Mouse (Mus musculus) left cerebral cortex, postnatal 10 days (tissue): Measurements from ENCODE around the gene Tacr1. TPM values are rescaled to one million over a fixed set of nuclear protein-coding genes. Genes with fewer than 3 reads are reported as not detected.
"Not testable (repeated sequence)": the region's sequence is repeated elsewhere in the genome, so short reads cannot be mapped to it uniquely, and the experiment has no call there.

Experiments
- DNase-seq, 2 experiments: peaks; one replicate each; pipeline ENCODE4 v3.0.0; 2021 to 2022; ENCODE audit warnings: low spot score in 2 of 2, mixed read lengths in 1 of 2; ENCODE audit errors: extremely low spot score in 1 of 2
- intact Hi-C: fragments of 180-260 bp; cut with DNase I; formaldehyde crosslinking; loops from one replicate; pipeline ENCODE4 v1.15.1; 2025
- total RNA-seq, 2 experiments: library from RNA; stranded (reverse); gene quantifications; 2 replicates each; pipeline ENCODE4 v1.2.3; 2021

Tacr1 gene
- 1 to 10 TPM; 3.6 to 4.7 TPM for total RNA-seq

DNA sequence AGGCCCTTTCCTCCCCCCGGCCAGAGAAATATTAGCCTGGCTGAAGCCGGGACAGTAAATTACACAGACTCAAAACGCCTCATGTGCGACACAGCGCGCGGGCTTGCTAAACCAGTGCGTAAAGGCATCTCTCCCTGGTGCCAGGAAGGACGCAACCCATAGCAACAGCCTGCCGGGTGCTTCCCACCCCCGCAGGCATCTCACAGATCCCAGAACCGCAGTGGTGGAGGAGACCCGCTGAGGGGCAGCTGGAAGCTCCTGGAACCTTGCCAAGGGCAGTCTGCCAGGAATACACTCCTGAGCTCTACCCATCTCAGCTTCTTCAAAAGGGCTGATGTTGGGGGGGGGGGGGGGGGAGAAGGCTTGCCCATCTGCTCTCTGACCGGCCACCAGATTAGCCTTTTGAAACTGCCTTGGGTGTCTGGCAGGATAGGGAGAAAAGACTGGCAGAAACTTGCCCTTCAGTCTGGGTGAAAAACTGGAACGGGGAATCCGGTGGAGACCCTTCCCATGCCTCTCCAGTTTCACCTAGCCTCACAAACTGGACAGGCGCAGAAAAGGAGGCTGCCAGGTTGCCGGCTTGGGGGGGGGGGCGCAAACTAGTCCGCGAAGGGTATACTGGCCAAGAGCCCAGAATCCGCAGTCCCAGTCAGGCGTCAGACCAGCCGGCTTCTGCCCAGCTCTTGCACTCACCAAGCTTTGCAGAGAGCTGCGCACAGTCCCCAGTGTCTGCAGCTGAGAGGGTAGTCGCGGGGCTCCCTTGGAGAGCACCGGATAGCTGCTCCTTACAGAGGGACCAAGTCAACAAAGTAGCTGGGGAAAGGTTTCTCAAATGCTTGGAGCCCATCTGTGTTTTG lies at the start of gene Tacr1:
Tacr1 (plus strand) TSS at position 740 of the 857 bp plus-strand sequence.
- DNase-seq = peak; percentile 69 to 87
- intact Hi-C loops = no loop called here

DNA sequence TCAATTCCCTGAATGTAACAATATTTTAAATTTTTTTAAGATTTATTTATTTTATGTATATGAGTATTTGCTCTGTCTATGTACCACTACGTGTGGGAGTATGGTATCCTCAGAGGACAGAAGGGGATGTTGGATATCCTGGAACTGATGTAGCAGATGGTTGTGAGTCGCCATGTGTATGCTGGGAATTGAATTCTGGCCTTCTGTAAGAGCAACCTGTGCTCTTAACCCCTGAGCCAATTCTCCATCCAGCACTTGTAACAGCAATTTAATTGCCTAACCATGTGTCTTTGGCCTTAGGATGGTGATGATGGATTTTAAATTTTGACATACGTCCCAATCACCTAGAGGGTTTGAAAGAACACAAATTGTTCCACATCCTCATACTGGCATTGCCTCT lies 26.0 kb upstream of the Tacr1 start:
- no peak for DNase-seq
- intact Hi-C loops = no loop called here

DNA sequence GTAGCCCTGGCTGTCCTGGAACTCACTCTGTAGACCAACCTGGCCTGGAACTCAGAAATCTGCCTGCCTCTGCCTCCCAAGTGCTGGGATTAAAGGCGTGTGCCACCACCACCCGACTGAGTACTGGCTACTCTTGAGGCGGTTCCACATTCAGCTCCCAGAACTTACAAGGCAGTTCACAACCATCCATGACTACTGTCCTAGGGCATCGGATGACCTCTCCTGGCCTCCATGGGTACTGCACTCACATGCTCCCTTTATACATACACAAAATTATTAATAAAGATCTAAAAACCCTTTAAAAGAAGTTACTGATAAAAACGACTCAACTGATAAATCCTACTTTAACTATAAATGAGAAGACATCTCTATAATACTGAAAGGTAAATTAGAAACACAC lies 18.6 kb upstream of the Tacr1 start:
- intact Hi-C loops = no loop called here
- no peak for DNase-seq

DNA sequence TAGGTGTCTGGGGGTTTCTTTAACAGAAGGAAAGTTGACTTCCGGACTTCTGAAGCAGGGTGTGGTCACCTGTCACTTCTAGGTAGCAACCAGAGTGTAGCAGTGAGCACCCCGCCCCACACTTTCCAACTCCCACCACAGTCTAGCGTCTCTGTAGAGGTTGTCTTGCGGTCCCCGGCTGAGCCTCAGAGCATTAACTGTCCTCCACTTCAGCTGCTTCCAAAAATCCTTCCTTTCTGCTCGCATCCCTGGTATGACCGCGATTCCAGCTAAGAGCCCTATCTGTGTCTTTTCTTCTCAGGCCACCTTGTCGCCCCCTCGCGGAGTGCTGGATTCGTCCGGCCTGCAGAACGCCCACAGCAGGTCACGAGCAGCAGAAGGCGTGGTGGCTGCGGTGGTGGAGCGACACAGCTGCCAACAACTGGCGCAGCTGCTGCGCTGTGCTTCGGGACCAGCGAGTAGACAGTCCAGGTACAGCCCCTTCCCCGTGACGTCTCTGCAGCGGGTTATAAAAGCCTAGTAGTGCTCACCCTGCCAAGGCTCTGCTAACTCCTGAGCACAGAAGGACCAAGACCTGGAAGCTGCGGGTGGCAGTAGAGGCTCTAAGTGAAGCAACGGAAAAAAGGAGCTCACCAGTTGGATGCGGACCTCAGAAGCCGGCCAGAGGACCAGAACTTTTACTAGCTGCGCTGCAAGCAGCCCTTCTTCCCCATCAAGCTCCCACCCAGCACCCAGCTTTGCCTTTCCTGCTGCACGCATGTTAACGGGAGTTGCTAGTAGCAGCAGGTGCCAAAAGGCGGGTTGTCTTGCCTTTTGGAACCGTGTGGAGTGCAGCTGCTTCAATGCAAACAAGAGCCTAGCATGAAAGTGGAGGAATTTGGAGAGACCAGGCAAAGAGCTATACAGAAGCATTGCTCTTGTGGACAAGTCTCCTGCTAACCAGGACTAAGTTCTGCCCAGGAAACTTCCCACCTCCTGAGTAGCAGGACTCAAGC lies 664 bp downstream of the Tacr1 start:
- intact Hi-C loops = no loop called here
- peak; percentile 27 to 61 for DNase-seq

DNA sequence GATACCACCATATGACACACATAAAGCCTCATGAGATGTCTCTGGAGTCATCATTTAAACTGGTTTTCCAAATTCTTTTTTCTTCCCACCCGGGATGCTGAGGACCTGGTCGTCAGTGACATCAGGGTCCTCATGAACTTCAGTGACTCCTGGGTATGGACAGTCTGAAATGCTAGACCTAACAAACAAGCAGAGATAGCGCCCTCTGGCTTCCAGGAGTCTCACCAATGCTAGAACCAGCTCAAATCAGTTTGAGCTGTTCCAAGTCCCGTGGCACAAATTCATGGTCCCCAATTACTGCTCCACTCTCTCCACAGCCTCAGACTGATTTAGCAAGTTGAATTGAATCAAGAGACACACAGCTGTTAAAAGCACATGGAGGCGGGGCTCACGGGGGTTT lies 16.2 kb downstream of the Tacr1 start:
- intact Hi-C loops = no loop called here
- DNase-seq = no peak

DNA sequence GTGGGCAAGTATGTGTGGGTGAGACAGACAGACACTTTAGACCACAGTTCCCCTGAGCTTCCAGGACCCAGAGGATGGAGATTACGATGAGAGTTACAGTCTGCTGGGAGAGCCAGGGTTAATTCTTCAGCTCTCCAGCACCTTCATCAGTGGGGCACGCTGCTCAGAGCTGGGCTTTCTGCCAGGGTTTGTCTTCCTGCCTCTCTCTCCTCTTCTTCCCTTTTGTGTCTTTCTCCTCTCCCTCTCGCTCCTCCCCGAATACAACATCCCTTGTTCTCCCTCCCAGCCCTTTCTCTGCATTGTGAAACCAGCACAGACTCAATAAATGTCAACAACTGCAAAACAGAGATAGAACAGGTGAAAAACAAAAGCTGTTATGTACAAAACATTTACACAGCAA lies 18.1 kb downstream of the Tacr1 start:
- intact Hi-C loops = no loop called here
- DNase-seq = no peak

DNA sequence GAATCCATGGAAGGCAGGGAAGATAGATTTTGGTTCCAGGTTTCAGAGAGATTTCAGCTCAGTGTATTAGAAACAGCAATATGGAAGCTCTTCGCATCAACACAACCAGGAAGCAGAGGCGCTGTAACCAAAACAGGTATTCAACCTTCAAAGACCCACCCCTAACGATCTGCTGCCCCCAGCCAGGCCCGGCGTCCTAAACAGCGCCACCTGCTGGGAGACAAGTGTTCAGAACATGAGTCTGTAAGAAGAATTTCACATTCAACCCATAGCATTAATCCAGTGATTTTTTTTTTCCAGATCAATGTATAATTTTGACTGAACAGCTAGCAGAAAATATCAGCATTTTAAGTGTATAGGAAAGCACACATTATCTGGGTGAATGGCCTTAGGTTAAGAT lies 26.8 kb downstream of the Tacr1 start:
- no peak for DNase-seq
- intact Hi-C loops = no loop called here

DNA sequence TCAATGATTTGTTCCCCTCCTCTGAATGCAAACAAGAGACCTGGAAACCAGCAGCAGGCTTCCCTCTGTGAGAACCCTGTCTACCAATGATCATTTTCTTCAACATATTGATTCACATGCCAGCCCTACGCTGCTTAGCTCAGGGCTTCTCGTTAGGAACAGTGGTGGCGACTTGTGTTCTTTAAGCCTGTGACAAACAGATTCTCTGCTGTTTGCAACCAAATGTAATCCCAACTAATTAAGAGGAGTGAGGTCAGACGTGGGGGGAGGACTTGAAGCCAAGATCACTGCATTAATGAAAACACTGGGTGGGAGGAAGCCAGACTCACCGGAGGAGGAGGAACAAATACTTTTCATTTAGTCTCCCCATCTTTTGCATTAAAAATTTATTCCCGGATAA lies 27.6 kb downstream of the Tacr1 start:
- intact Hi-C loops = no loop called here
- no peak for DNase-seq

DNA sequence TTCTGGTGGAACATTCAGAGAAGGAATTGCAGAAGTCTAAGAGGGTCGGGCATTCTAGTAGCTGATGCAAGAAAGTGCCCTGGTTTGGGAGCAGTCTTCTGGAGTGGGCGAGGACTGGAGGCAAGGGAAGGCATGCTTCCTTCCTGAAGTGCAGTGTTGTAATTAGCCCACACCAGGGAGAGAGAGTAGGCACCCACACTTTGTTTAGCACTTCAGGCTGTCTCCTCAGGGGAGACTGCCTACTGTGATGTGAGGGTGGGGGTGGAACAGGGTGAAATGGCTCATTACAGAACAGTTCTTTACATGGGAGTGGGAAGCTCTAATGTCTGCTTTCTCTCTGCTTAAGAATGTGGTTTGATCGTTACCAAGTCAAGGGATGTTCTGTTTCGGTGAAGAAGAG lies 35.0 kb downstream of the Tacr1 start:
- DNase-seq = no peak
- intact Hi-C loops = no loop called here

DNA sequence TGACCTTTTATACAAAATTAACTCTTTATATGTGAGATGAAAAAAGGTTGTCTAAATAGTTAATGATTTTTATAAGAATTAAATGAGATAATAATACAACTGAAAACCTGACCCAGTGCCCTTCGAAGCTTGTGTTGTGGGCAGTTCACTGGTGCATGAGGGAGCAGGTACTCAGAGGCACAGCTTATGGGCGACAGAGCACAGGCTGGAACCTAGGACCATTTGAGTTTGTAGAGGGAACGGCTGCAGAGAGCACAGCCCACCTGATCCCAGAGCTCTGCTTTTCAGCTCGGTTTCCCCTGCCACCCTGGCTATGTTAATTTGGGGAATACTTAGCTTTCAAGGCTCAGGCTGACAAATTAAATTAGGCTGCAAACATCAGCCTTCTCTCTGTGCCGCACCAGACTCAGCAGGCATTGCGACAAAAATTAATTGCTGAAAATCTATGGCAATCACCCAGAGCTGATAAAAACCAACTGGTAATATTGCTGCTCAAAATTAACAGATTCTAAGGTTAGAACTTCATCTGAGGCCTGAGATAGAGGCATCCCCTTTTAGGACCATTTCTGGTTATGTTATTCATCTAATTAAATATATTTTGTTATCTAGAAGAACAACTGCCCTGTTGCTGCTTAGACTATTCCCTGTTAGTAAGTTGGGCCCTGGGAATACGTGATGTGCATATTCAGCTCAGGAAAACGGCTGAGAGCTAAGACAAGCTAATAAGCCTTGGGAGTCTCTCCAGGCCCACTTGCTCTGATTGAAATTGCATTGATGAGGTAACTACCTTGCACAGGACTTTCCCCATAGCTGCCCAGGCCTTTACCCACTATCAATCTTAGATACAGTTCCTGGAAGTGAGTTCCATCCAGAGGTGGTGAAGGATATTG lies 50.3 kb downstream of the Tacr1 start:
- intact Hi-C loops, DNase-seq: not testable (repeated sequence)

DNA sequence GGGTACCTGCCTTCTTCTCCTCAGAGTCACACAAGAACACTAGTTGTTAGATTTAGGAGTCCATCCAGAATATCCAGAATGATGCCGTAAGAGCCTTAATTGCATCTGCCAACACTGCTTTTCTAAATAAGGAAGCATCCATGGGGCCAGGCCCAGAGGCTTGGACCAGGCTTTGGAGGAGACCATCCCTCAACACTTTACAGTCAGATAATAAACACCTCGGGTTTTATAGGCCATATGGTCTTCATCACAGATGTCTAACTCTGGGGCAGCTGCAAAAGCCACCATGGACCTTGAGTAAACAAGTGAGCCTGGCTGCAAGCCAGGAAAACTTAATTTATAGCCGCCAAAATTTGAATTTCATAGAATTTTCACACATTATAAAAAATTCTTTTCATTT lies 53.1 kb downstream of the Tacr1 start:
- intact Hi-C loops = no loop called here
- DNase-seq = no peak

DNA sequence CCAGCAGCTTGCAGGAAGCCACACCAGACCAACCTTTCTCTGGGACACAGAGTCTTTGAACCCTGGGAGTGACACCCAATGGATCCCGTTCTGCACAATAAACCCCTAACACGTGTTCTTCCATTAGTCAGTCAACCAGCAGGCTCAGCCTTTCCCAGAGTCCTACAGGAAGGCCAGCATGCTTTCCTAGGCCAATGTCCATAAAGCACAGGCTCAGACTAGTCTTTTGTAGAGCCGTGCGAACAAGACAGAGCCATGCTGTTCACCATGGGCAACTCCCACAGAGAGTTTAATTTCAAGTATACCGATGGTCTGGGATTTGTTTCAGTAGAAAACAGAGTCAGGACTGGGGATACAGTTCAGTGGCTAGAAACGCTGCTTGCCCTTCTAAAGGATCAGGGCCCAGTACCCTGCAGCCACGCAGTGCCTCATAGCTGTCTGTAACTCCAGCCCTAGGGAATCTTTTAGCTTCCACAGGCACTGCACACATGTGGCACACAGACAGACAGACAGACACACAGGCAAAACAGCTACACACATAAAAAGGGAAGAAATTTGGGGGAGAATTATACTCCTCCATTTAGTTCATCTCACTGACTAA lies 55.1 kb downstream of the Tacr1 start:
- no peak for DNase-seq
- intact Hi-C loops = no loop called here

DNA sequence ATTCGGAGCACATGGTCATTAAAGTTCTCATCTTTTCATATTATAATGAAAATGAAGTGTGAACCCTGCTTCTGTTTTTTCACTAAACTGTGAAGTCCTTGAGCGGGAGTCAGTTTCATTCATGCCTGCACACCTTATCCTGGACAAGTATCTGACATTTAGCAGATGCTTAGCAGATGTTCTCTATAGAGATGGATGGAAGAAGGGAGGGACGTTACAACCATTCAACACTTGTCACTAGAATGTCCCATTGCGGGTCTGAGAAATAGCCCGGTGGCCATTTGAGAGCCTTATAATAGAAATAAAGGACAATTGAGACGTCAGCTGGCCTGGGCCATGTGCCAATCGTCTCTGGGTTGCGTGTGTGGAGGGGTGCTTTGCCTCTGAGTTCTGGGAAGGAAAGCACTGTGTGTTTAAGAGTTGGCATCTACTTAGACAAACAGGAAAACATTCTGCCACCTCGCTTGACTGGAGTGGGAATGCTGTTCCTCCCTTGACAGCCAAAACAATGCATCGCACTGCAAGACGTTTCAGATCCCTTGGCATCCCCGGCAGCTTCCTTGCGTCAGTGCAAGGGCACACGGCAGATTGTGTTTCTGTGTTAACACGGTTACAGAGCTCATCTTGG lies 56.7 kb downstream of the Tacr1 start:
- no peak for DNase-seq
- intact Hi-C loops = no loop called here

DNA sequence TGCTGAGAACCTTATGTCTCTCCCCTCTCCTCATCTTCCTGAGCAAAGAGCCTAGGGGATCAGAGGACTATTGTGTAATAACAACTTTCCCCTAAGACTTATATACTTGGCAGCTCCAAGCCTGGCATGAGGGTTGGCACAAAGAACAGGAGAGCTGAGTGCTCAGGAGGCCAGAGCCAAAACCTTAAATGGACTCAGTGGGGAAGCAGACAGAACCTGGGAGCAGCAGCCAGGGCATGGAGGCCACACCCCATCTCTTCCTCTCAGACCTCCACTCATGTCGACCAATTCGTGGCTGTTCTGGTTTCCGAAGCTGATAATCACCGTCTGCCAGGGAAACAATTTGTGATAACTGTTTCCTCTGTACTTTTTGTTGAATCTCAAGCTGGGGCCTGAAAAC lies 61.0 kb downstream of the Tacr1 start:
- intact Hi-C loops = no loop called here
- no peak for DNase-seq

DNA sequence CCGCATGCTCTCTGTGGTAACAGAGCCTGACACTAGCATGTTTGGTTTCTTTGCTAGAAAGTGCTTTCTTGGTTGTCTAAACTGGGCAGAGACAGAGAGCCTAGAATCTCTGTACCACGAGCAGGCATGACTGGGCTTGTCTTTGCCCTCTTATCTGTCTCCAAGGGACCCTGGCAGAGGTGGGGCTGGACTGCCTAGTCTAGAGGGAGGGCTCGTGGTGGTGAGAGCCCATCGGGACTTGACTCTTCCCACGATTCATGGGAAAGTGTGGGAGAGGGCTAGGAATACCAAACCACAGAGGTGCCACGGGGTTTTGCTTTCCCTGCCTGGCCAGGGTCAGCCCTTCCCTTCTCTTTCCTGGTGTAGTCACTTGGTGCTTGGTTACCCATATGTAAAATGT lies 72.3 kb downstream of the Tacr1 start:
- DNase-seq = no peak
- intact Hi-C loops = no loop called here

DNA sequence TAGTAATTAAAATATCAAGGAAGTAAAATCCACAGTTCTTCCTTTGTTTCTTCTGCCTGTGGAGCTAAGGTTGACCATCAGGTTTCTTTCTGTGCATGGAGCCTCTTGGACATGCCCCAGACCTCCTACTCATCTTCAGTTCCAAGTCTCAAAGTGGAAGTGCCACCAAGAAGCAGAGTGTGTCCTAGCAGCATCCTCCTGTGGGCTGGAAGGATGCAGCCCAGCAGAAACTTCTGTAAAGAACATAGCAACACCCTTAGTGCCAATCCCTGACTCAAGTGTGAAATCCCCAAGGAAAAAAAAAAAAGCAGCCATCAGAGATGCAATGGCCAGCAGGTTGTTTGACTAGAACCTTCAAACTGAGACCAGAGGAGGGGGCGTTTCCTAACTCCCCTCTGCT lies 81.7 kb downstream of the Tacr1 start:
- no peak for DNase-seq
- intact Hi-C loops = no loop called here

DNA sequence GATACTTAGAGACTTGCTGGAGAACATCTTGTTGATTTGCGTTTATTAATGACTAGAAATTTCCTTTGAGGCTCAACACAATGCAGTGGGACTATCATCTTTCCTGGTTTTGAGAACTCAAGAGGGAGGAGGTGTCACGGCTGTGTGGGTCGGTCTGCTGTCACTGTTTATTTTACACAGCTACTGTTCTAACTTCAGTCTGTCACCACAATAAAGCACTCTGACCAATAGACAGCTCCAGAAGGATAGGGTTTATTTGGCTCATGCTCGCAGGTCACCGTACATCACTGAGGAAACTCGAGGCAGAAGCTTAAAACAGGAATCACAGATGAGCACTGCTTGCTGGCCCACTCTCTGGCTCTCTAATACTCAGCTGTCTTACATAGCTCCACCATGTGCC lies 92.3 kb downstream of the Tacr1 start:
- intact Hi-C loops = no loop called here
- no peak for DNase-seq

DNA sequence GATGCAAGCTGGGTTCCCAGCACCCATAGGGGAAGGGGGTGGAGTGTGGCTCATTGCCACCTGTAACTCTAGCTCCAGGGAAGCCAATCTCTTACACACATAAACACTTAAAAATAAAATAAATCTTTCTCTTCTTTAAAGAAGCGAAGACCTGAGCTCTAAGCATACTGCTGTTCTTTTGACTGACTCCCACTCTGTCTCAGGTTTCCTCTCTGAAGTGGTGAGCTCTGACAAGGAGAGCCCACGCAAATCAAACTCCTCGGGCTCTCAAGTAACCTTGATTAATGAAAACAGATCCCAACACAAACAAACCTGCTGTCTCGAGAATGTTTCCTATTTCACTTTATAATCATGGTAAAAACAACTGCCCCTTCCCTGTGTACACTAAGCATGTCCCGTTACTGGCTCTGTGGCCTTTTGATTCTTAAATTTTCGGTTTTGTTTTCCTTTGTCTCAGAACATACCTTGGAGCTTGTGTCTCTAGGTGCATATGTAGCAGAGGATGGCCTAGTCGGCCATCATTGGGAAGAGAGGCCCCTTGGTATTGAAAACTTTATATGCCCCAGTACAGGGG lies 108.8 kb downstream of the Tacr1 start:
- no peak for DNase-seq
- intact Hi-C loops = no loop called here
